Mouse (Mus musculus) stomach, embryonic 15.5 days (tissue): ENCODE results near the gene Slfn8. TPM values are rescaled to one million over a fixed set of nuclear protein-coding genes. Genes with fewer than 3 reads are reported as not detected.
"Not testable (repeated sequence)": the region's sequence is repeated elsewhere in the genome, so short reads cannot be mapped to it uniquely, and the experiment has no call there.

Source experiments
- ATAC-seq: fragments of 200-750 bp; cut with Nextera tagmentation; 2 replicates; pipeline ENCODE4 v1.8.0; 2017; ENCODE audit warnings: low read depth, moderate number of reproducible peaks, moderate TSS enrichment; ENCODE audit not compliant: insufficient read depth, low FRiP score
- H3K27ac ChIP-seq: fragments of 300-500 bp; sonication (generic); 2 replicates; pipeline ENCODE4 v1.5.1; 2015; ENCODE audit warnings: mild to moderate bottlenecking, inconsistent platforms
- H3K27me3 ChIP-seq: fragments of 300-500 bp; sonication (generic); replicated peaks from 2 replicates; pipeline ENCODE4 v1.6.1; 2015; ENCODE audit warnings: inconsistent platforms
- H3K36me3 ChIP-seq: fragments of 300-500 bp; sonication (generic); 2 replicates; pipeline ENCODE4 v1.6.1; 2015; ENCODE audit warnings: inconsistent platforms
- H3K4me1 ChIP-seq: fragments of 300-500 bp; sonication (generic); 2 replicates; pipeline ENCODE4 v1.6.1; 2015; ENCODE audit warnings: inconsistent platforms
- H3K4me2 ChIP-seq: fragments of 300-500 bp; sonication (generic); 2 replicates; pipeline ENCODE4 v1.6.1; 2015; ENCODE audit warnings: mild to moderate bottlenecking, inconsistent platforms
- H3K4me3 ChIP-seq: fragments of 300-500 bp; sonication (generic); replicated peaks from 2 replicates; pipeline ENCODE4 v1.5.1; 2015; ENCODE audit warnings: inconsistent platforms
- H3K9ac ChIP-seq: fragments of 300-500 bp; sonication (generic); 2 replicates; pipeline ENCODE4 v1.6.1; 2015; ENCODE audit warnings: inconsistent platforms
- H3K9me3 ChIP-seq: fragments of 300-500 bp; sonication (generic); 2 replicates; pipeline ENCODE4 v1.6.1; 2016; ENCODE audit warnings: inconsistent platforms
- WGBS: fragments of 180-500 bp; shearing (Covaris S2); methylation state at CpG from one replicate; pipeline ENCODE4 v1.1.7; 2015; 5-methylcytosine and 5-hydroxymethylcytosine counted together
- polyA plus RNA-seq: library from polyadenylated mRNA; unstranded; fragments of >200 nt; fragmentation: Nextera tagmentation; extraction: Ambion mirVana; gene quantifications from 2 replicates; pipeline ENCODE4 v1.2.1, GENCODE M21; 2015

Gene Slfn8
- polyA plus RNA-seq, 1 experiment from 2014 or later: 0.81 TPM

GRCm38 (mm10) chr11:82989357-82989756 is 31.3 kb downstream of the Slfn8 start:
- H3K4me1 ChIP-seq: peaks cover 15% of the 10 kb centered on the region; the same call in 1 of the 2 replicates
- WGBS: 25% methylated on average over 12 of the region's 12 CpGs
- peak overlapping the region; percentile 45 for H3K4me3 ChIP-seq
- no peak overlapping the region; the same call in 1 of the 2 replicates for H3K9ac ChIP-seq
- H3K36me3 ChIP-seq: 0 out of 2 replicates have a peak, but pooled peaks cover 3% of the 10 kb centered on the region
- peak; percentile 53; the same call in 1 of the 2 replicates for ATAC-seq
- H3K9me3 ChIP-seq: no peaks in the 10 kb centered on the region
- H3K27me3 ChIP-seq: no peaks in the 10 kb centered on the region
- H3K4me2 ChIP-seq: peak overlapping the region; percentile 70
- H3K27ac ChIP-seq: no peak overlapping the region

GRCm38 (mm10) chr11:82987621-82988020 is 33.0 kb downstream of the Slfn8 start:
- Histone ChIP-seq H3K36me3 (0 out of 2 replicates have a peak, but pooled peaks cover 3% of the 10 kb centered on the region), H3K4me3 (no peak overlapping the region), H3K9ac (no peak overlapping the region), H3K27me3 (no peaks in the 10 kb centered on the region), H3K4me2 (no peak overlapping the region), H3K4me1 (peaks cover 15% of the 10 kb centered on the region; the same call in 1 of the 2 replicates), H3K9me3 (no peaks in the 10 kb centered on the region), H3K27ac (no peak overlapping the region)
- no peak for ATAC-seq
- 77% methylated on average over 6 of the region's 6 CpGs for WGBS

- Histone ChIP-seq H3K27me3 (no peaks in the 10 kb centered on the region), H3K4me3 (no peak overlapping the region), H3K27ac (no peak overlapping the region), H3K4me1 (no peaks in the 10 kb centered on the region), H3K9me3 (no peaks in the 10 kb centered on the region), H3K36me3 (peaks cover 6% of the 10 kb centered on the region; the same call in 1 of the 2 replicates), H3K4me2 (no peak overlapping the region), H3K9ac (no peak overlapping the region)
- WGBS: 79% methylated on average over 17 of the region's 17 CpGs
- ATAC-seq: no peak
Measured at GRCm38 (mm10) chr11:82983193-82983592, 37.4 kb downstream of the Slfn8 start.

- WGBS: 92% methylated on average over 2 of the region's 2 CpGs
- not testable (repeated sequence) for H3K4me3 ChIP-seq, H3K9ac ChIP-seq, H3K27me3 ChIP-seq, H3K36me3 ChIP-seq, ATAC-seq, H3K4me1 ChIP-seq, H3K27ac ChIP-seq, H3K9me3 ChIP-seq, H3K4me2 ChIP-seq
Measured at GRCm38 (mm10) chr11:82982409-82982808, 38.2 kb downstream of the Slfn8 start.

- H3K9me3 ChIP-seq: no peaks in the 10 kb centered on the region
- 27% methylated on average over 5 of the region's 5 CpGs for WGBS
- no peak overlapping the region for H3K27ac ChIP-seq
- no peak overlapping the region for H3K9ac ChIP-seq
- no peak overlapping the region for H3K4me2 ChIP-seq
- H3K4me3 ChIP-seq: no peak overlapping the region
- no peaks in the 10 kb centered on the region for H3K4me1 ChIP-seq
- no peaks in the 10 kb centered on the region for H3K36me3 ChIP-seq
- no peak for ATAC-seq
- H3K27me3 ChIP-seq: no peaks in the 10 kb centered on the region
Measured at GRCm38 (mm10) chr11:82973916-82974315, 46.7 kb downstream of the Slfn8 start.

GRCm38 (mm10) chr11:82971590-82971974 is 49.0 kb downstream of the Slfn8 start:
- no peaks in the 10 kb centered on the region for H3K27me3 ChIP-seq
- no peak for ATAC-seq
- H3K4me3 ChIP-seq: 0 out of 2 replicates have a peak overlapping the region, but pooled peaks have one; percentile 19
- no peaks in the 10 kb centered on the region for H3K36me3 ChIP-seq
- H3K9me3 ChIP-seq: no peaks in the 10 kb centered on the region
- H3K27ac ChIP-seq: no peak overlapping the region
- 69% methylated on average over 11 of the region's 11 CpGs for WGBS
- peak overlapping the region; percentile 41 for H3K4me2 ChIP-seq
- no peaks in the 10 kb centered on the region for H3K4me1 ChIP-seq
- no peak overlapping the region for H3K9ac ChIP-seq

GRCm38 (mm10) chr11:82970712-82971589 is 49.7 kb downstream of the Slfn8 start:
- H3K9me3 ChIP-seq: no peaks in the 10 kb centered on the region
- H3K9ac ChIP-seq: no peak overlapping the region
- WGBS: 9% methylated on average over 31 of the region's 31 CpGs
- H3K27me3 ChIP-seq: no peaks in the 10 kb centered on the region
- ATAC-seq: no peak
- H3K27ac ChIP-seq: 0 out of 2 replicates have a peak overlapping the region, but pooled peaks have one; percentile 11
- peak overlapping the region; percentile 19; the same call in 1 of the 2 replicates for H3K4me3 ChIP-seq
- no peaks in the 10 kb centered on the region for H3K4me1 ChIP-seq
- no peaks in the 10 kb centered on the region for H3K36me3 ChIP-seq
- peak overlapping the region; percentile 41 for H3K4me2 ChIP-seq

GRCm38 (mm10) chr11:82962215-82962614 is 58.4 kb downstream of the Slfn8 start:
- H3K27ac ChIP-seq: no peak overlapping the region
- H3K27me3 ChIP-seq: no peaks in the 10 kb centered on the region
- no peaks in the 10 kb centered on the region for H3K9me3 ChIP-seq
- 72% methylated on average over 8 of the region's 8 CpGs for WGBS
- no peak for ATAC-seq
- H3K4me3 ChIP-seq: no peak overlapping the region
- no peak overlapping the region for H3K9ac ChIP-seq
- H3K36me3 ChIP-seq: no peaks in the 10 kb centered on the region
- no peaks in the 10 kb centered on the region for H3K4me1 ChIP-seq
- H3K4me2 ChIP-seq: no peak overlapping the region

GRCm38 (mm10) chr11:82961743-82962142 is 58.9 kb downstream of the Slfn8 start:
- no peak for ATAC-seq
- Histone ChIP-seq H3K4me2 (no peak overlapping the region), H3K4me3 (no peak overlapping the region), H3K36me3 (no peaks in the 10 kb centered on the region), H3K9ac (no peak overlapping the region), H3K9me3 (no peaks in the 10 kb centered on the region), H3K4me1 (no peaks in the 10 kb centered on the region), H3K27me3 (no peaks in the 10 kb centered on the region), H3K27ac (no peak overlapping the region)
- WGBS: 53% methylated on average over 2 of the region's 2 CpGs

GRCm38 (mm10) chr11:82959613-82960012 is 61.0 kb downstream of the Slfn8 start:
- Histone ChIP-seq H3K9ac (no peak overlapping the region), H3K36me3 (no peaks in the 10 kb centered on the region), H3K4me1 (no peaks in the 10 kb centered on the region), H3K27ac (no peak overlapping the region), H3K27me3 (no peaks in the 10 kb centered on the region), H3K4me3 (no peak overlapping the region), H3K9me3 (no peaks in the 10 kb centered on the region), H3K4me2 (no peak overlapping the region)
- no peak for ATAC-seq
- WGBS: 14% methylated on average over 4 of the region's 4 CpGs

GRCm38 (mm10) chr11:82956925-82957324 is 63.7 kb downstream of the Slfn8 start:
- H3K36me3 ChIP-seq: no peaks in the 10 kb centered on the region
- H3K9ac ChIP-seq: no peak overlapping the region
- no peak overlapping the region for H3K4me2 ChIP-seq
- peaks cover 16% of the 10 kb centered on the region for H3K27me3 ChIP-seq
- peaks cover 3% of the 10 kb centered on the region; the same call in 1 of the 2 replicates for H3K4me1 ChIP-seq
- no peaks in the 10 kb centered on the region for H3K9me3 ChIP-seq
- no peak for ATAC-seq
- no peak overlapping the region for H3K4me3 ChIP-seq
- H3K27ac ChIP-seq: no peak overlapping the region
- WGBS: 71% methylated on average over 10 of the region's 10 CpGs

GRCm38 (mm10) chr11:82954631-82955030 is 66.0 kb downstream of the Slfn8 start:
- Histone ChIP-seq H3K9me3 (no peaks in the 10 kb centered on the region), H3K4me2 (no peak overlapping the region), H3K36me3 (no peaks in the 10 kb centered on the region), H3K27ac (no peak overlapping the region), H3K27me3 (peaks cover 34% of the 10 kb centered on the region), H3K4me3 (no peak overlapping the region), H3K4me1 (peaks cover 13% of the 10 kb centered on the region; the same call in 1 of the 2 replicates), H3K9ac (no peak overlapping the region)
- no peak for ATAC-seq
- 71% methylated on average over 6 of the region's 6 CpGs for WGBS
